Comparison of ENCODE assay signal across 8 mouse cellular contexts in genomic region chr19:28165901-28166361, GRCm38 (mm10).
DNase-seq lines count a peak whose midpoint lies in the region; ATAC-seq and TF ChIP-seq lines count a peak whose summit lies in the region.

No protein-coding gene starts in this region.

- H3K4me2 ChIP-seq in hindbrain, embryonic 13.5 days: peak overlapping the region; percentile 35
- peak overlapping the region; percentile 43 for H3K4me2 ChIP-seq in lung, embryonic 16.5 days (ENCODE audit: low read depth, low read length)

- H3K4me1 ChIP-seq in hindbrain, embryonic 13.5 days (replicated peaks): peaks cover 5% of the 10 kb centered on the region; the same call in 1 of the 2 replicates
- H3K4me1 ChIP-seq in lung, embryonic 16.5 days (replicated peaks; ENCODE audit: control insufficient read depth, insufficient read depth, low read length): no peaks in the 10 kb centered on the region

- POLR2A ChIA-PET in Patski (lab: Charles Lee): no interaction called here

- in situ Hi-C loops in Patski (cut with MboI; ENCODE audit: low pct_unique_long_range_greater_than_20kb): loop anchor here (10.0 kb wide), 3 partner anchors 199 to 559 kb away; no protein-coding TSS in a partner anchor

- H3K27ac ChIP-seq in hindbrain, embryonic 13.5 days: 0 out of 2 replicates have a peak overlapping the region, but pooled peaks have one; percentile 30
- no peak overlapping the region for H3K27ac ChIP-seq in lung, embryonic 16.5 days (ENCODE audit: low read length)

- TF ChIP-seq CTCF in Patski (IDR thresholded peaks at IDR 0.05): peak; percentile 92

- WGBS in hindbrain, embryonic 13.5 days: 39% methylated on average over 15 of the region's 15 CpGs
- 33% methylated on average over 15 of the region's 15 CpGs for WGBS in lung, embryonic 16.5 days

- H3K9me3 ChIP-seq in hindbrain, embryonic 13.5 days: no peaks in the 10 kb centered on the region
- no peaks in the 10 kb centered on the region for H3K9me3 ChIP-seq in lung, embryonic 16.5 days (ENCODE audit: control insufficient read depth, low read length)

- H3K9ac ChIP-seq in hindbrain, embryonic 13.5 days: no peak overlapping the region
- H3K9ac ChIP-seq in lung, embryonic 16.5 days (ENCODE audit: low read length): no peak overlapping the region

- H3K36me3 ChIP-seq in hindbrain, embryonic 13.5 days: no peaks in the 10 kb centered on the region
- H3K36me3 ChIP-seq in lung, embryonic 16.5 days (ENCODE audit: control insufficient read depth, insufficient read depth, low read length): no peaks in the 10 kb centered on the region

- H3K4me3 ChIP-seq in hindbrain, embryonic 13.5 days: no peak overlapping the region
- H3K4me3 ChIP-seq in lung, embryonic 16.5 days (ENCODE audit: low read length): peak overlapping the region; percentile 27

- ATAC-seq in Patski: peak; percentile 82
- peak; percentile 86 for ATAC-seq in hindbrain, embryonic 13.5 days (ENCODE audit: low FRiP score)
- ATAC-seq in lung, embryonic 16.5 days (ENCODE audit: low read depth): peak; percentile 91

- no peaks in the 10 kb centered on the region for H3K27me3 ChIP-seq in Patski
- H3K27me3 ChIP-seq in hindbrain, embryonic 13.5 days: 0 out of 2 replicates have a peak, but pooled peaks cover 4% of the 10 kb centered on the region
- no peaks in the 10 kb centered on the region for H3K27me3 ChIP-seq in lung, embryonic 16.5 days (ENCODE audit: control insufficient read depth, insufficient read depth, low read depth, low read length)

- CTCF ChIA-PET in Patski (lab: Charles Lee): interaction anchor here (0.6 to 3.0 kb wide), 5 partner anchors 12 to 634 kb away, joined by 3 to 12 read pairs (median 7); no protein-coding TSS in a partner anchor

- DNase-seq in Patski (ENCODE audit: low read depth, low spot score) (no peak), MN1 (ENCODE audit: low spot score) (no peak)
- peak; percentile 33 for DNase-seq in cerebellum, adult 9-11 months
- DNase-seq in frontal cortex, adult 2 months (ENCODE audit: extremely low spot score in 1 of 2, low spot score in 1 of 2): peak; percentile 58 to 87
- DNase-seq in layer of hippocampus, adult 9-11 months: peak; percentile 56
- DNase-seq in retina, postnatal 7 days (ENCODE audit: low read depth, low spot score): peak; percentile 43

Comparison
In these comparisons a context has a peak if more than half of its experiments do, and no peak if none do; other contexts are left out.
1. DNase-seq: peak in cerebellum, adult 9-11 months (single experiment), frontal cortex, adult 2 months (2 of 2), layer of hippocampus, adult 9-11 months (single experiment) and retina, postnatal 7 days (single experiment); none in Patski (single experiment) and MN1 (single experiment).
2. Peak in every context shown above with its lines, with median percentiles within 50 percentile points of each other: ATAC-seq.